Mouse (Mus musculus) hindbrain, embryonic 11.5 days (tissue): ENCODE data around the gene Rev1. TPM values are rescaled to one million over a fixed set of nuclear protein-coding genes. Genes with fewer than 3 reads are reported as not detected.

Source experiments
- ATAC-seq: fragments of 200-750 bp; cut with Nextera tagmentation; 2 replicates; pipeline ENCODE4 v1.8.0; 2017; ENCODE audit warnings: mild to moderate bottlenecking, moderate TSS enrichment, moderate library complexity; ENCODE audit not compliant: low FRiP score
- DNase-seq: peaks from one replicate; pipeline ENCODE4 v3.0.0-alpha.2; 2015; ENCODE audit warnings: low spot score
- H3K27ac ChIP-seq: fragments of 300-500 bp; sonication (generic); 2 replicates; pipeline ENCODE4 v1.5.1; 2014; ENCODE audit warnings: mild to moderate bottlenecking, low read depth, low read length
- H3K27me3 ChIP-seq: fragments of 300-500 bp; sonication (generic); 2 replicates; pipeline ENCODE4 v1.6.1; 2014; ENCODE audit warnings: mild to moderate bottlenecking, low read length, moderate library complexity, mixed read lengths; ENCODE audit not compliant: control insufficient read depth, insufficient read depth
- H3K36me3 ChIP-seq: fragments of 300-500 bp; sonication (generic); 2 replicates; pipeline ENCODE4 v1.6.1; 2014; ENCODE audit warnings: mild to moderate bottlenecking, low read length, moderate library complexity, mixed read lengths; ENCODE audit not compliant: control insufficient read depth, insufficient read depth
- H3K4me1 ChIP-seq: fragments of 300-500 bp; sonication (generic); replicated peaks from 2 replicates; pipeline ENCODE4 v1.6.1; 2014; ENCODE audit warnings: low read length, mixed read lengths; ENCODE audit not compliant: control insufficient read depth, insufficient read depth
- H3K4me2 ChIP-seq: fragments of 300-500 bp; sonication (generic); replicated peaks from 2 replicates; pipeline ENCODE4 v1.6.1; 2014; ENCODE audit warnings: mild to moderate bottlenecking, low read depth, low read length
- H3K4me3 ChIP-seq: fragments of 300-500 bp; sonication (generic); 2 replicates; pipeline ENCODE4 v1.5.1; 2014; ENCODE audit warnings: low read depth, low read length
- H3K9ac ChIP-seq: fragments of 300-500 bp; sonication (generic); 2 replicates; pipeline ENCODE4 v1.6.1; 2014; ENCODE audit warnings: low read depth, low read length
- H3K9me3 ChIP-seq: fragments of 300-500 bp; sonication (generic); 2 replicates; pipeline ENCODE4 v1.6.1; 2016; ENCODE audit warnings: low read length; ENCODE audit not compliant: control insufficient read depth
- WGBS: fragments of 180-500 bp; shearing (Covaris S2); extraction: QIAGEN DNeasy Blood & Tissue Kit; methylation state at CpG from one replicate; pipeline ENCODE4 v1.1.7; 2014; 5-methylcytosine and 5-hydroxymethylcytosine counted together
- polyA plus RNA-seq: library from polyadenylated mRNA; unstranded; fragments of >200 nt; fragmentation: Nextera tagmentation; extraction: Ambion mirVana; gene quantifications from 2 replicates; pipeline ENCODE4 v1.2.1, GENCODE M21; 2014

The Rev1 gene
- polyA plus RNA-seq, 1 experiment from 2014 or later, result 36.8 TPM

DNA sequence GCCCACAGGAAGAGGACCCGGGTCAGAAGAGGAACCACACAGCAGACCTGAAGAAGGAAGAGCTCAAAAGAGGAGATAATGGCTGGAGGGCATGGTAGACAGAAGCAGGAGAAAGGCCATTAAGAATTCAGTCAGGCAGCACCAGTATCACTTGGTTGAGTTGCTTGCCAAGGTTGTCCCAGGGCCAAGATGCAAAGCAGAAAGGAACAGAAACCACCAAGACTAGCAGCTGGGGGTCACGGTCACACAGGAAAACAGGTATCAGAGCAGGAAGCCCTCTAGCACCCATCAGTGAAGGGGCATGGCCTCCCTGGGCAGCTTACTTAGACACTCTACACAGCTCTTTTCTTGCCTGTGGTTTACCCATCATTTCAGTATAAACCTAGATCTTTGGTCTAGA lies 9.8 kb upstream of the Rev1 start:
- Histone ChIP-seq H3K4me1 (no peaks in the 10 kb centered on the region), H3K36me3 (no peaks in the 10 kb centered on the region), H3K27me3 (no peaks in the 10 kb centered on the region), H3K9ac (no peak overlapping the region), H3K9me3 (no peaks in the 10 kb centered on the region), H3K4me2 (no peak overlapping the region), H3K4me3 (no peak overlapping the region), H3K27ac (no peak overlapping the region)
- 86% methylated on average over 2 of the region's 2 CpGs for WGBS
- DNase-seq (no peak), ATAC-seq (no peak)

DNA sequence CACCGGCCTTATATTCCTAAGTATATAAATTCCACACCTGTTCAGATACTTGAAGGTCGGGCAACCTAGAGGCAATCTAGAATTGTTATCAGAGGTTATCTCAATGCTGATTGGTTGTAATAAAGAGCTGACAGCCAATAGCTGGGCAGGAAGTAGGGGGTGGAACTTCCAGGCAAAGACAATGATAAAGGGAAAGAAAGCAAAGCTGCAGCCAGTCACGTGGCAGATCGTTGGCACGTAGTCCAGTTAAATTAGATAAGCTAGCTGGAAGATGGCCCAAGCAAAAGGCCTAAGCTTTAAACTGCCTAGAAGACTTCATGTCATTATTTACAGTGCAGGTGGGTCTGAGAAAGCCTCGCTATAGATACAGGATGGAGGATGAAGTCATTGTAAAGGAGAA lies 3.3 kb upstream of the Rev1 start:
- no peaks in the 10 kb centered on the region for H3K36me3 ChIP-seq
- ATAC-seq, result no peak
- H3K4me2 ChIP-seq, result no peak overlapping the region
- H3K4me1 ChIP-seq, result peaks cover 2% of the 10 kb centered on the region
- H3K4me3 ChIP-seq, result no peak overlapping the region
- DNase-seq, result no peak
- no peak overlapping the region for H3K9ac ChIP-seq
- H3K27me3 ChIP-seq, result no peaks in the 10 kb centered on the region
- H3K27ac ChIP-seq, result no peak overlapping the region
- no peaks in the 10 kb centered on the region for H3K9me3 ChIP-seq
- 79% methylated on average over 6 of the region's 6 CpGs for WGBS

DNA sequence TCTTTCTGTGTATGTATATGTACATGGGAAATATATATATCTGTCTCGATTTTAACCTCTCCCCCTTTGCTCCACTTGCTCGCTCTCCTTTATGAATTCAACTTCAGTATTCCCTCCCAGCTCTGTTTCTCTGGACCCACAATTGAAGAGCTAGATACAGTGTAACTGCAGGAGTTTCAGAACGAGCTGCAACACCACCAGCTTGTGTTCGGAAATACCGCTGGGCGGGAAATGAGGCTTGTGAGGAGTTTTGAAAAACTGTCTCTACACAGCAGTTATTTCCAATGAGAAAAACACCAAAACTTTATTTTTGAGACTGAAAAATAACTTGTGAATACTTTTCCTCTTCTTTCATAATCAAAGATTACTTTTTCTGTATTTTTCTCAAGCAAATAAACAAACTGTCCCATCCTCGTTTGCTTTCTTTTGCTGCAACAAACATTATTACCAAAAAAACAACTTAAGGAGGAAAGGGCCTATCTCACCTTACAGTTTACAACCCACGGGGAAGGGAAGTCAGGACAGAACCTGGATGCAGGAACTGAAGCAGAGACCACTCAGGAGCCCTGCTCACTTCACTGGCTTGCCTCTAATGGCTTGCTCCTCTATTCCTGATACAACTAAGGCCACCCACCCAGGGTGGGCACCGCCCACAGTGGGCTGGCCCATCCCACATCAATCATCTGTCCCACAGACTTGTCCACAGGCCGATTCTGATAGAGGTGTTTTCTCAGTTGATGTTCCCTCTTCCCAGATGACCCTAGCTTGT lies 1.3 kb upstream of the Rev1 start:
- DNase-seq, result peak; percentile 34
- H3K4me1 ChIP-seq, result peaks cover 2% of the 10 kb centered on the region
- H3K27me3 ChIP-seq, result no peaks in the 10 kb centered on the region
- ATAC-seq, result no peak
- no peak overlapping the region for H3K4me3 ChIP-seq
- H3K36me3 ChIP-seq, result no peaks in the 10 kb centered on the region
- 54% methylated on average over 10 of the region's 10 CpGs for WGBS
- H3K9me3 ChIP-seq, result no peaks in the 10 kb centered on the region
- no peak overlapping the region for H3K9ac ChIP-seq
- no peak overlapping the region for H3K27ac ChIP-seq
- H3K4me2 ChIP-seq, result no peak overlapping the region

DNA sequence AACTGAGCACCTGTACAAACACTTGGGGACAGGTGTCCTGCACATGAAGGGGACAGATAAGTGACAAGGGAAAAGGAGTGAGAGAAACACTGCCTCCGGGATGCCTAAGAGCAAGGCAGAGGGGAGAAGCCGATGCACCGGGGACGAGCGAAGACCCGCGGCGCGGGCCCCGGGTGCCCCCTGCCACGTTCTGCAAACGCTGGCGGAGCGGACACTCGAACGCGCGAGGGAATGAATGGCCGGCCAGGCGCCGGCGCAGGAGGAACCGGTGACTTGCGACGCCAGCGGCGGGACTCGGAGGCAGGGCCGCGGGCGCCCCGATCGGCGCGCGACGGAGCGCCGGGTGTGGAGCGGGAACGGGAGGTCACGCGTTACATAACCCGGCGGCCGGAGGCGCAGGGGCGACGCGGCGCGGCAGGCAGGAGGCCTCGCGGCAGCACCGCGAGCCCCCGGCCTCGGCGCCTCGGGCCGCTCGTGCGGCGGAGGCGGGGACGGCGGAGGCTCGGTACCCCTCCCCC lies 623 bp downstream of the Rev1 start:
- Histone ChIP-seq H3K4me3 (peak overlapping the region; percentile 84), H3K4me1 (peaks cover 2% of the 10 kb centered on the region), H3K36me3 (no peaks in the 10 kb centered on the region), H3K9ac (peak overlapping the region; percentile 86), H3K4me2 (peak overlapping the region; percentile 82), H3K27me3 (no peaks in the 10 kb centered on the region), H3K27ac (peak overlapping the region; percentile 95), H3K9me3 (no peaks in the 10 kb centered on the region)
- DNase-seq, result peak; percentile 71
- ATAC-seq, result no peak
- WGBS, result under 1% methylated on average over 40 of the region's 68 CpGs

DNA sequence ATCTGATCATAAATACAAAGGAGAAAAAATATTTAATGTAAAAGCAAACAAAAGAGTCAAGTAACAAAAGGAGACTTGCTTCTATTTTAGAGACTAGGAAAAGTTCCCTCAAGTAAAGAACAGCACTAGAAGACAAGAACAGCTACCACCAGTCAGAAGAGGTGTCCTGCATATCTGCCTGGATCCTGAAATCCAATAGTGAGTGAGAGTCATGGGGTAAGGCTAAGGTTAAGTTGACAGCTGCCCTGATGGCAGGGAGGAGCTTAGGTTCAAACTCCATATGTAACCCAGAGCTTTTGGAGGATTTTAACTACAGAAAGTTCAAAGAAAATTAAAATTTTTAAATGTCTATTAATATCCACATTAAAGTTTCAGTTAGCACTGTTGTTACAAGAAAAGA lies 2.6 kb downstream of the Rev1 start:
- Histone ChIP-seq H3K36me3 (no peaks in the 10 kb centered on the region), H3K4me2 (no peak overlapping the region), H3K9ac (no peak overlapping the region), H3K27me3 (no peaks in the 10 kb centered on the region), H3K27ac (no peak overlapping the region), H3K9me3 (no peaks in the 10 kb centered on the region), H3K4me3 (no peak overlapping the region), H3K4me1 (peaks cover 2% of the 10 kb centered on the region)
- DNase-seq (no peak), ATAC-seq (no peak)

DNA sequence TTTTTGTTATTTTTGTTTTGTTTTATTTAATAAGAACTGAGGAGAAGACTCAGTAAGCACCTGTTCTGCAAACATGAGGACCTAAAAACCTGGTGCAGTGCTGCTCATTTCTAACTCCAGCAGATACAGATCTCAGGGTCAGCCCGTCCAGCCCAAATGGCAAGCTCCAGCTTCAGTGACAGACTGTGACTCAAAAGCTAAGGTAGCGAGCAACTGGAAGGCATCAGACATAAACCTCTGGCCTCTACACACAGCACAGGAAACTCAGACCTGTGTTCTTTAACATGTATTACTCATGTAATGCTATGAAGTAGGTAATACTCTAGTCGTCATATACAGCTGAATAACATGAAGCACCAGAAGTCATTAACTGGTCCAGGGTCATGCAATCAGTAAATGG lies 3.2 kb downstream of the Rev1 start:
- Histone ChIP-seq H3K9ac (no peak overlapping the region), H3K9me3 (no peaks in the 10 kb centered on the region), H3K4me1 (peaks cover 2% of the 10 kb centered on the region), H3K27me3 (no peaks in the 10 kb centered on the region), H3K36me3 (no peaks in the 10 kb centered on the region), H3K4me2 (no peak overlapping the region), H3K4me3 (no peak overlapping the region), H3K27ac (no peak overlapping the region)
- DNase-seq (no peak), ATAC-seq (no peak)
- 78% methylated on average over 3 of the region's 3 CpGs for WGBS

DNA sequence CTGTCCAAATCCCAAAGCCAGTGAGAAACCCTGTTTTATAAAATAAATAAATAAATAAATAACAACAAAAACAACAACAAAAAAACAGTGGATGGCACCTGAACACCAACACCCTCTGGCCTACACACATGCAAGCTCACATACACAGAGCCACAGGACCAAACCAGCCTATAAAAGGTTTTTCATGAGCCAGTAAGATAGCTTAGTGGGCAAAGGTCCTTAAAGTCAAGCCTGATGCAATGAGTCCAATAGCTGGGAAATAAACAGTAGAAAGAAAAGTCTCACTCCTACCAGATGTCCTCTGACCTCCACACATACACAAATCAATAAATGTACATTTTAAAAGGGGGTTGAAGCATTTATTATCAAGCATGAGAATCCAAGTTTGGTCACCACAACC lies 5.3 kb downstream of the Rev1 start:
- no peak for ATAC-seq
- no peaks in the 10 kb centered on the region for H3K9me3 ChIP-seq
- no peak overlapping the region for H3K27ac ChIP-seq
- no peak overlapping the region for H3K4me3 ChIP-seq
- DNase-seq, result no peak
- H3K27me3 ChIP-seq, result no peaks in the 10 kb centered on the region
- peaks cover 2% of the 10 kb centered on the region; the same call in 1 of the 2 replicates for H3K4me1 ChIP-seq
- H3K4me2 ChIP-seq, result no peak overlapping the region
- H3K36me3 ChIP-seq, result no peaks in the 10 kb centered on the region
- no peak overlapping the region for H3K9ac ChIP-seq

DNA sequence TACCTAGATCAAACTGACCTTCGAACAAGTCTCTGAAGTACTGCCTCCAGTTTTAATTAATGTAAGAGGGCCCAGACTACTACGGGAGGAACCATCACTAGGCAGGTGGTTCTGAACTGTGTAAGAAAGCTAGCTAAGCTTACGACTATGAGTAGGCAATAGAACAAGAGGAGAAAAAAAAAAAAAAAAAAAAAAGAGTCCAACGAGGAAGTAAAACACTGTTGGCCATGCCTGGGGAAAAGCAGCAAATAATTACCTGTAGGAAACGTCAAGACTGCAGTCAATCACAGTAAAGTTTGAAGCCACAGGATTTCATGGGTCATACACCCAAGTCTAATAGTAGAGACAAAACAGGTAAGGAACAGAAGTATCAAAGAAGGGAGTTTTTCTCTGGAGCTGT lies 8.7 kb downstream of the Rev1 start:
- H3K4me3 ChIP-seq, result no peak overlapping the region
- H3K4me1 ChIP-seq, result no peaks in the 10 kb centered on the region

DNA sequence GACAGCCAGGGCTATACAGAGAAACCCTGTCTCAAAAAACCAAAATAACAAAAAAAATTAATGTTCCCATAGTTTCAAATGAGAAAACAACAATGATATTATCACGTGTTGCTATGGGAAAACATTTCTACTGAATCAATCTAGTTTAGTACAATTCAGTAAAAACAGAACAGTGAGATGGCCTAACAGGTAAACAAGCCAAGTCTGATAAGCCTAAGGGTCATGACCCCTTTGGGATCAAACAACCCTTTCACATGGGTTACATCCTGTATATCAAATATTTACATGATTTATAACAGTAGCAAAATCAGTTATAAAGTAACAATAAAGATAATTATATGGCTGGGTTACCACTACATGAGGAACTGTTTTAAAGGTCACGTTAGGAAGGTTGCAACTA lies 11.0 kb downstream of the Rev1 start:
- Histone ChIP-seq H3K27ac (no peak overlapping the region), H3K27me3 (no peaks in the 10 kb centered on the region), H3K4me2 (no peak overlapping the region), H3K9ac (no peak overlapping the region), H3K4me1 (no peaks in the 10 kb centered on the region), H3K4me3 (no peak overlapping the region), H3K36me3 (no peaks in the 10 kb centered on the region), H3K9me3 (no peaks in the 10 kb centered on the region)
- ATAC-seq (no peak), DNase-seq (no peak)
- WGBS, result 95% methylated on average over 2 of the region's 2 CpGs

More for the DNA sequence above, 8.7 kb downstream of the Rev1 start:
- ATAC-seq, result no peak
- 87% methylated on average over 5 of the region's 5 CpGs for WGBS
- no peak overlapping the region for H3K27ac ChIP-seq
- no peaks in the 10 kb centered on the region for H3K9me3 ChIP-seq
- H3K27me3 ChIP-seq, result no peaks in the 10 kb centered on the region
- H3K9ac ChIP-seq, result no peak overlapping the region
- no peaks in the 10 kb centered on the region for H3K36me3 ChIP-seq
- DNase-seq, result no peak
- H3K4me2 ChIP-seq, result no peak overlapping the region
